Mouse (Mus musculus) liver (tissue): ENCODE results near the gene Nol6.

Source experiments
- DNase-seq: peaks from one replicate; pipeline ENCODE4 v3.0.0-alpha.2; 2020; ENCODE audit warnings: mixed read lengths

Nol6 gene

DNA sequence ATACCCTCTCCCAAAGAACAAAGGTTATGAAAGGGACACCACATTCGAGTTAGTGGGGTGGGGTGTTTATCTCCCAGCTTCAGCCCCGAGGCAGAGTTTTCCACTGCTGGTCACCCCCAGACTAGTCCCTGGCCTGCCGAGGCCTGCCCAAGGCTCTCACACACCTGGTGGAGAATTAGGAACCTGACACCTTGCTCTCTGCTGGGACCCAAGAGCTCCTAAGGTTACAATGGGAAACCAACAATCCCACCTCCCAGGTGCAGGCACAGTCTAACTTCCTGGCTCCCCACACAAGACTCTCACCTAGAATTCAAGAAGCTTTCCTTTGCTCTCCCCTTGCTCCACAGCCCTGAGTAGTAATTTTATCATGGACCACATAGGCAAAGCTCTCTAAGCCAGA, 7.4 kb downstream of the Nol6 start:
- DNase-seq: no peak

GRCm38 (mm10) chr4:41115793-41116192, 8.5 kb downstream of the Nol6 start:
- DNase-seq: no peak

DNA sequence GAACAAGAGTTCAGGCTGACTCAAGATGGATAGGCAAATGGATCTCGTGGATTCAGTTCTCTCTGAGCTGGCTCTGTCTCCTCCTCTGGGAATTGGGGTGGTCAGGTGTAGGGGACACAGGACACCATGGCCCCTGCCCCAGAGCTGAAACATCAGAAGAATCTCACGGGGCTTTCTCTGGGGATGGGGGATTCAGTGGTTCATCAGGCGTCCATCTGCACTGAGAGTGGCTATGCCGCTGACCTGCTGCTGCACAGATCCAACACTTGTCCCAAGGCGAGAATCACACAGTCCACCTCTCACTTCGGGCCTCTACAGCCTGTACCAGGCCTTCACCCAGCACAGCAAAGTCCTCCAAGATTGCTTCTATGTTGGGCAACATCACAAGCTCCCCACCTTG, 9.2 kb downstream of the Nol6 start:
- no peak for DNase-seq

DNA sequence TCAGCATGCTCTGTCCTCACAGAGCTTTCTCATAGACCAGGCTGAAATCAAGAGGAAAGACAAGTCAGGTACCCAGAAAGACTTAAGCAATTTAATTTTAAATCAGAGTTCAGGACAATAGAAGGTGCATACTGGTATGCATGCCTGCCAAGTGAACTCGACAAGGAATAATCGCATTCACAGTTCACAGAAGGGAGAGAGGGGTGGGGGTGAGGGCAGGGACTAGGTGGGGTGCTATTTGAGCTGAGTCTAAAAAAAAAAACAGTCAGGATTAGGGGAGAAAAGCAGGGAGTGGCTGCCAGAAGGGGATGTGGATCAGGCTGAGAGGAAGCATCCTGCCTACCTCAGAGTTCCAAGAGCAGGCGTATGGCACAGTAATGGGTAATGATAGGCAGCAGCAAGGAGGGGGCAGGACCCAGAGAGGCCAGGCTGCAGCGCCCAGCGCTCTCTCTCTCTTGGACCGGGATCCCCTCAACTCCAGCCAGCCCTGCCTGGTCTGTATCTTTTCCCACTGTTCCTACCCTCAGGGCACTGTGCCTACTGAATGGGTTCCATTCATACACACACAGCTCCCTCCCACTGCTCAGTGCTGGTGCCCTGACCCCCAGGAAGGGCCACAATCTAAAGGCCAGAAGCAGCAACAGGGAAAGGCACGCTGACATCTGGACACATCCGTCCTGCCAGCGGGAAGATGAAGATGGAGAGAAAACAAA, 9.7 kb downstream of the Nol6 start:
- DNase-seq: no peak

- DNase-seq: no peak
These were observed 15.4 kb downstream of the Nol6 start for GRCm38 (mm10) chr4:41108717-41109425.

- DNase-seq: no peak
These were observed 16.8 kb downstream of the Nol6 start for GRCm38 (mm10) chr4:41107440-41107839.

DNA sequence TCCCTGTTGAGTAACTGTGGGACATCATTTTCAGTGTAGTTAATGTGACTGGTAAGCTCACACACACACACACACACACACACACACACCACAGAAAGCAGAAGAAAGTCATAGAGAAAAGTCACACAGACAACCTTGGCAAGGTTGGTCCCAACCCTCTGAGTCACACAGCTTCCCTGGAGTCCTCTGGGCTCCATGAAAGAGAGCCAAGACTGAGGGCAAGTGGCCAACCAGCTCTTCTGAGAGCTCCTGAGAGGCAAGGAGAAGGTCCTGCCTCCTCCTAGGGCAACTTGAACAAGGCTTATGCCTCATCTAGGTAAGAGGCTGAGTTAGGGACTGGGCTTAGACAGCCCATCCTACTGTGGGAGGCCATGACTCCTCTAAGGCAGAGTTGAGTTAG, 21.4 kb downstream of the Nol6 start:
- no peak for DNase-seq

- DNase-seq: no peak
These were observed 23.3 kb downstream of the Nol6 start for GRCm38 (mm10) chr4:41100986-41101385.

DNA sequence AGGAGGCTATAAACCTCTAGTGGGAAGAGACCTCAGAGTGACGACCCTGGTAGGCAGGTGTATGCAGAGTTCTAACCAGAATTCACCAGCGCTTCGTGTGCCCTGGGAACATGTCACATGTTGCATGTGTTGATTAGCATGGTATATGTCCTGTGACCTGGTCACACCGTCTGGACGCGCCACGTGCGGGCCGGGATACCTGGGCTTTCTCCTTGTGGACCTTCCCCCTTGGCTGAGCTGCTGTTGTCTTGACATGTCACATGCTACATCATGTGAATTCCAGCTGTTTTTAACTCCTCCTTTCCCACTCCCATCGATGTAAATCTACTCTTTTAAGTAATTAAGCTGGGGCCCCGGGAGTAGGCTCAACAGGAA, 25.7 kb downstream of the Nol6 start:
- no peak for DNase-seq

DNA sequence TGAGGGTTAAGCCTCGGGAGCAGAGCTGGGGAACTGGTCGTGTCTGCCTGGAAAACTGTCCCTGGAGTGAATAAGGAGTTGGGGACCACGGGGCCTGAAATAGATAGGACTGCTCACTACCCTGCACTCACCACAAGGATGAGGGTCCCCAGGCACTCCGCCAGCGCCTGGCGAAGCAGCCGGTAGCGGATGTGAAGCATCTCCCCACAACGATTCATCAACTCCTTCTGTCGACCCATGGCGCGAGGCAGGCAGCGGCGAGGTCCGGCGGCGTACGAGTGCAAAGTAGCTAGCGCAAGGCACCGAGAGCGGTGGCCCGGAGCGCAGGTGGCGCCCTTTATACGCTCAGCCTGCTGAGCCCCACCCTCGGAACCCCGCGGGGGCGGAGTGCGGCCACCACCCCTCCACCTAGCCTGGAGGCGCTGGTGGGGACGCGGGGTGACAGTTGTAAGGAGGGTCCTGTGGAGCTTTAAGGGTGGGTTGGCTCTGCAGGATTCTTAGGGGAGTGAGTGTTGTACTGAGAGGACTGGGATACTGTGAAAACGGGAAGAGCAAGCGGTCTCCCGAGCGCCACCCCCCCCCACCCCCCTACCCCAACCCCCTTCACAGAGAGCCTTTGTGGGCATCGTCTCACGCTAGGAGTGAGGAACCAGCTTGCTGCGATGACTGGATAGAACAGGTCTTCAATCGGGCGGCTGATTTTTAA, 26.2 kb downstream of the Nol6 start, which contains the start of gene Aqp3:
Gene Aqp3 (minus strand): TSS at position 313 of the 706 bp plus-strand sequence.
- peak; percentile 85 for DNase-seq

DNA sequence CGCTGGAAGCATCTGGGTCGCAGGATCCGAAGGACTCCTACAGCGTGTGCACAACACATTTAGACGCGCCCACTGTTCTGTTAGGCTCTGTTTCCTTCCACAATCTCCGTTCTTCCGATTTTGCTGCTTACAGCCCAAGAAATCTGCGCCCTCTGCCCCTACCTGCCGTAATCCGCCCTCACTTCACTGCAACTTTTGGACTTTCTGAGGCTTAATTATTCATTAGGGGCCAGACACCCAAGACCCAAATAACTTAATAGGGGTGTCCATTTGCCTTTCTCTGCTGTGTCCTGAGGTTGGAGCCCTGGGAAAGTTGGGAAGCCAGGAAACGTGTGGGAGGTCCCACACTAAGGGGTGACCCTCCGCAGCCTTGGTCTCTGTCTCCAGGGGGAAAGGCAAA, 26.9 kb downstream of the Nol6 start:
- DNase-seq: no peak

DNA sequence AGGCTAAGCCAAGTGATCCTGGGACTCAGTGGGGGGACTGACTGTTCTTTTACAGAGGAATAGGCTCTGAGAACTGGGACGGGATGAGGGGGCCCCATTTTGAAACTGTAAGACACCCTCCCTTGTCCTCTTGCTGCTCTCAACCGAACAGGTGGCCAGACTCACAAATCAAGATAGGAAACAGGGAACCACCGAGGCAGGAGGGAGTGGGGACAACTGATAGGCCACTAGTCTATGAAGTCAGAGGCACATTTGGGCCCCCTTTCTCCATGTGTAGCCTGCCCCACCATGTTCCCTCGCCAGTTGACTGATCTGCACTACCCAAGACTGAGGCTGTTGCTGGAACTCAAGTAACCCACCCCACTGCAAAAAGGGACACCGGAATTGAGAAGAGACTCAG, 27.5 kb downstream of the Nol6 start:
- DNase-seq: peak; percentile 75

DNA sequence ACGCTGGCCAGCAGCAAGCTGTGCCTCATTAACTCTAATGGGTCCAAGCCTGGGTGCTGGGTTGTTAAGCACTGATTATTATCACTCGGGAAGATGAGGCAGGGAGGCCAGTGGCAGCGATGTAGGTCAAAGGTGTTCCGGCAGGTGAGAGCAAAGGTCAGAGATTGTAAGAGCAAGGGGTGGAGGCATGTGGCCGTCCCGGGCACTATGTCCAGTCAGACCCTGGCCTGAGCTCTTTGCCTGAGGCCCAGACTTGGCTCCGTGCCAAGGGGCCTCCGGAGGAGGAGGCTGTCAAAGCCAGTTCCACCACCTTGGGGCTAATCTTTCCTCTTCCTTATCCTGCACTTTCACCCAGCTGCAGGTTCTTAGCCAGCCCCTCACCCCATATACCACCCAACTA, 28.1 kb downstream of the Nol6 start:
- DNase-seq: peak; percentile 57

DNA sequence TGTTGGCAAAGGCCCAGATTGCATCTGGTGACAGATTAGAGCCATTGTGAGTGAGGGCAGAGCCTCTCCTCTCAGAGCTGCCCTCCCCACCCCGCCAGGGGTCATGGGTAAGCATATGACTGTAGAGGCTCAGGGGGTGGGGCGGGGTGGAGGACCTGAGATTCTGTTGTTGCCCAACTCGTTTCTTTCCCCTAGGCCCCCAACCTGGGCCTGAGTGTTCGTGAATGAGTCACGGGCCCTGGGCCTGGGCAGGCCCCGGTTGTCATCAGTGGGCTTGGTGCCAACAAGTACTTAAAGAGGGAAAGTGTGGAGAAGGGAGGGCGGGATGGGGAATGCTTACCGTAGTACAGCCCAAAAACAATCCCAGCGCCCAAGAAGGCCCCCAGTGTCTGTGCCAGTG, 29.9 kb downstream of the Nol6 start:
- no peak for DNase-seq

DNA sequence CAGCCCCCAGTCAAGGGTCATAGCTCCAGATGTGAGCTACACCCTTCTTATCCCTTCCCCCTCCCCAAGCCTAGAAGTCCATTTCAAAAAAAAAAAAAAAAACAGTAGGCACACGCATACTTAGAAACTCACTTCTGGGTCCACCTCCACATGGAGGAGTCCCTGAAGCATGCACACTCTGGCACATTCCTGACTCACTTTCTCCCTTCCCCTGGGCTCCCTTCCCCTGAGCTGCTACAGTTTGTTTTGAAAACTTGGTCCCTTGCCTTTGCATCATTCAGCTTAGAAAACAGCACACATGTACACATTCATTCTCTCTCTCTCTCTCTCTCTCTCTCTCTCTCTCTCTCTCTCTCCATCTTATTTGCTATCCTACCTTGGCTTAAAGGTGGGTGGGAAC, 31.3 kb downstream of the Nol6 start:
- no peak for DNase-seq

DNA sequence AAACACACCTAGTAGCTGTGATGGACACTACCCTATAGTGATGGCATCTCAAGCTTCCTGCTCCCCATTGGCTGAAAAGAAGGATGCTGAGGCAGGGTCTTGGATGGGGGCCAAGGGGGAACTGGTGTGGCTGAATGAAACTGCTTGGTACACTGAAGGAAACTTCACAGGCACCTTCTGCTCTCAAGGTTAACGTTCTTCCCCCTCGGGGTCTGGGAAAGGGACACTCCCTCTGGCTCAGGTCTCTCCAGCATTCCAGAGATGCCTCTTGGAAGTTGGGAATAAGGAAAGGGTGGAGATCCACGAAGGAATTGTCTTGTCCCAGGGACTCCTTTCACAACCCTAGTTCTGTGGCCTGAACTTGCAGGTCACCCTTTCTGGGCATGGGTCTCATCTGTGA, 32.9 kb downstream of the Nol6 start:
- no peak for DNase-seq

GRCm38 (mm10) chr4:41089705-41090104, 34.5 kb downstream of the Nol6 start:
- DNase-seq: peak; percentile 59

DNA sequence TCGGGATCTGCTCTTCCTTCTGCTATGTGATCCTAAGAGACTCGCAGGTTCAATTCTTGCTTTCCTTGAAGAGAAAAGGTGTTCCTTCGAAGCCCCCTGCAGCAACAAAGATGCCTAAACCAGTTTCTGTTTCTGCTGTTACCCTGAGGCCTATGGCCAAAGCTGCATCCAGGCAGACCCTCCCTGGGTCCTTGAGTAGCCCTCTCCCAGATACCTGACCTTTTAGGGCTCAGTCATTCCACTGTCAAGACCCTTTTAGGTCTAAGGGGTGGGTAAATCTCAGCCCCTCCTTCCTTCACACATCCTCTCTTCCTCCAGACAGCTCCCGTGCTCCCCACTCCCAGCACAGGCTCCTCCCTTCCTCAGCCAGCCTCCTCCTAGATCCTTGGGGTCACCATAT, 35.1 kb downstream of the Nol6 start:
- DNase-seq: no peak

DNA sequence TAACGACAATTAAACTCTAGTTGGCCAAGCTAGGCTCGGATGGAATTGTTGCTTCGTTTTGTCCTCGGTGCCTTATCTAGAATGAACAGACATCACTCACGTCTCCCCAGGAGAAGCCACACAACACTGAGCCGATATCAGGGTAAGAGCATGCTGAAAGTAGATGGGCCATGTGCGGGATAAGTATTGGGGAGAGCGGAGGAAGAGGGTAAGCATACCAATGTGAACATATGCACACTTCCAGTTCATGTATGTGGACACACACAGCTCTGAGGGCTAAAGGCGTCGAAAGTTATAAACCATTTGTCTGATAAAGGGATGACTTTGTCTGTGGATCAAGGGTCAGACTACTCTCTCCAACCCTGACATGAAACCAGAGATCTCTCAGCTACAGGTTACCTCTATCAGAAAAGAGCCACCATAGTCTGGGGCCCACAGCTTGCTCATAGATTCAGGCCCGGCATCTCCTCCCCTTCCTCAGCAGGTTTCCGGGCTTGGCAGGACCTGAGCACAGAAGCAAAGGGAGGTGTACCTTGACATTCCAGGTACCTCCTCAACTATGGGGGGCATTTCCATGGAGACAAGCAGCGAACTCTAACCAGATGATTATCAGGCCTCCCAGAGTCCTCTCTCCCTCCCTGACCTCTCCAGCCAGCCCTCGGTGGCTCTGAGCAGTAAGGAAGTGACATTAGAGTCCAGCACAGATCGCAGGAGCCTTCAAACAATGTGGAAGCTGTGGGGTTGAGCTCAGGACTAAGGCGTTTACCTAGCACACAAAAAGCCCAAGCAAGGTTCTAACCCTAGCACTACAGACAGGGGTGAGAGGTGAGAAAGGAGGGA, 36.6 kb downstream of the Nol6 start:
- peak; percentile 82 for DNase-seq

GRCm38 (mm10) chr4:41086947-41087346, 37.3 kb downstream of the Nol6 start:
- DNase-seq: peak; percentile 69

- DNase-seq: no peak
These were observed 39.4 kb downstream of the Nol6 start for GRCm38 (mm10) chr4:41084819-41085218.

- peak; percentile 65 for DNase-seq
These were observed 41.5 kb downstream of the Nol6 start for GRCm38 (mm10) chr4:41082803-41083202.

- peak; percentile 36 for DNase-seq
These were observed 42.5 kb downstream of the Nol6 start for GRCm38 (mm10) chr4:41081733-41082132.
